Mouse (Mus musculus): ENCODE measurements around the gene Pex3.

Pex3 gene

DNA sequence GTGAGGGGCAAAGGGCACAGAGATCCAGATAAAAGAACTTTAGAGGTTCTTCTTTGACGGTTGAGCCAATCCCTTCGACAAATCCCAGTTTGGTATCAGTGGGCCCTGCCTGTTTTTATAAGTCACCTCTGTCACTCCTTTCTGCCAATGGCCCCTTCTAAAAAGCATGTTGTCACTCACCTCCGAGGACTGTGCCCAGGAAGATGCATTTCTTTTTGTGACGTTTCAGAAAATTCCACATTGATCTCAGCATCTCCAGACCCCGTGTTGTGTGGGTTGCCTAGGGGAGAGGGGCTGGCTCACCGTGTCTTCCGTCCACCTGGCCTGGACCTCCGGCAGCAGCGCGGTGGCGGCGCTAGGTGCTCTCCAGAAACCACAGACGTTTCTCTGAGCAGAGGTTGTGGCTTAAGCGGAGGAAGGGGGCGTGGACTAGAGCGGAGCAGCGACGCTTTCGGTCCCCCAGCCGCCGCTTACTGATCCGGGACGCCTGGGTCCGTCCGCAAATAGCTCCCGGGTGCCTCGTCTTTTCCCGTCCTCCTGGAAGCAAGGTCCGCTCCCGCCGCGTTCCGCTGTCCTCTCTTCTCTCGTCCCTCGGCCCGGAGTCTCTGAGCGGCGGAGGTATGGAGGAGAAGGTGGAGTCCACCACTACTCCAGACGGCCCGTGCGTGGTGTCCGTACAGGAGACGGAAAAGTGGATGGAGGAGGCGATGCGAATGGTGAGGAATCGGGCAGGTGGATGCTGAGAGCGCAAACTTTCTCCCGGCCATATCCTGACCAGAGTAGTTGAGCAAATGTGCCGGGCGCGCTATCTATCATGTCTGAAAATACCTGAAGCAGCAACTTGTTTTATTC lies at the start of gene Pex3, which contains the start of gene Adat2:
Gene Pex3 (minus strand): TSS at position 497 of the 852 bp plus-strand sequence.
Gene Adat2 (plus strand): TSS at position 249 of the 852 bp plus-strand sequence.
- DNase-seq (ENCODE audit: low spot score in 2 of 2) = peak; percentile 86 to 91

DNA sequence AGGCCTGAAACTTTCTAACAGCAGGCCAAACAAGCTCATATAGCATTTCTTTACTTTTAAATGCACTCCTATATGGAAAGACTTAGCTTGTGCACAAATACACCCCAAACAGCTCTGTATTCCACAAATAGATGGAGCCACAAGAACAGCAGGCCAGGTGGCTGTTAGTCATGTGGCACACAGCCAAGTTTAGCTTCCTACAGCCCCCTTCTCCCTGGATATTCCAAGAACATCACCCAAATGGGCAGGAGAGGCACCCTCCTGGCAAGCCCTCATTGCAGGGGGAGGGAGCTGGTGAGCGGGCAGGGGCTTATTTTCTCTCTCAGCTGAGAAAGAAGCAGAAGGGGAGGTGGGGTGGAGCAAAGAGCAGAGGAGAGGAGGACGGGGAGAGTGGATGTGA lies 48.0 kb upstream of the Pex3 start:
- no peak for DNase-seq (ENCODE audit: low spot score in 2 of 2)

DNA sequence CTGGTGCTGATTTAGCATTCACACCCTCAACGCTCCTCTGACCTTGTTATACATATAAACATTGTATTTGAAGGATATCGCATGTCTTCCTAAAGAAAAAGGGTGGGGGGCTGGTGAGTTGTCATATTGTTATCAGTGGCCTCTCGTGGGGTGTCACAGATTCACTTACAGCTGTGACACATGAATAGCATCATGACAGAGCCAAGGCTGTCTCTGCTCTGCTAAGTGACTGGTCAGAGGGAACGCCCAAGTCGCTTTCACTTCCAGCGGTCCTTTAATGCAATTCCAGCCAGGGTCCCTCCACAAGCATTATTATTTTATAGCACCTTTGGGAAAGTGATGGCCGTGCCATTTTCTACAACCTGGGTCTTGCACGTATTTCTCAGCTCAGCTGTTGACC lies 44.5 kb upstream of the Pex3 start:
- no peak for DNase-seq (ENCODE audit: low spot score in 2 of 2)

DNA sequence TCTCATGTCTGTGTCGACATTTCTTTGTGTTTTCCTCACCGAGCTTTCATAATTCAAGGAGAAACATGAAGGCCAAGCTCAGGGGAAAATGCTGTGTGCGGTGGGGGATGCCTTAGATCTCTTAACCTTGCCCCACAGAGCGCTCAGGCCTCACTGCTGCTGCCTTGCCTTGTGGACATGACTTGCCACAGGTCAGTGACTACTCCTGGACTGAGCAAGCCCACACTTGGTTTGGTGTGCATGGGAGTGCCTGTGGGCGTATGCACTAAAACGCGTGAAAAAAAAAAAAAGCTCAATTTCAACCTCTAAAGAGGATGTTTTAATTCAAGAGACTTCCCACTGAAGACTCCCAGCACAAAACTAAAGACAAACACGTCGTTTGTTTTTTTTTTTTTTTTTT lies 43.9 kb upstream of the Pex3 start:
- no peak for DNase-seq (ENCODE audit: low spot score in 2 of 2)

DNA sequence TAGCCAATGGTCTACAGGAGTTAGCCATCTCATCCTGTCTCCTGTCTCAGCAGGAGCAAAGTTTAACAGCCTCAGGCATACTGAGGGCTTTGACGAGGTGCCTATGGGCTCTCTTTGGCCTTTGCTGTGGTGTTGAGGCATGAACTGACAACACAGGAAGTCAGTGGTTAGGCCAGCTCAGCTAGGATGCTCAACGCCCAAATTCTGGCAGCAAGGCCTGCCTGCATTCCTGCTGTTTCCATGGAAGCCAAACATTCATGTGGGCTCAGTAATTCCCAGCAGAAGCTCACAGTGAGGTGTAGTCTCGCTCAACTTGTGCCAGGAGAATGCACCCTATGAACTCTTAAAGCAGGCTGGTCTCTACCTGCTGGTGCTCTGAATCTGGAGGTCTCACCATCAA lies 43.1 kb upstream of the Pex3 start:
- DNase-seq (ENCODE audit: low spot score in 2 of 2) = no peak

DNA sequence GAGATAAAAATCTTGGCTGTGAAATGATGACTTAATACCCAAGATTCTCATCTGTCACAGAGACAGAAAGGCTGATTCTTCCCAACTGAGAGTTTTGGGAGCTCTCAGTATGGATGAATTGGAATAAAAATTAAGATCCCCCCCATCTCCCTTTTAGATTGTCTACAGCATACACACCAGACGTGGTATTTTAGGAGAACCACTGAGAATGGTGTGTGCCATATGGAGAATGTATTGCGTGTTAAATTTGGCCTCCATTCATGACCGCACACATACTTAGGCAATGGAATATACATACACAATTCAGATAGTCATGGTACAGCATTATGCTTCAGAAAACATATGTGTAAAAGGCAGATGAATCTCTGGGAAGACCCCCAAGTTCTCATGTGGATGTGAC lies 40.6 kb upstream of the Pex3 start:
- no peak for DNase-seq (ENCODE audit: low spot score in 2 of 2)

DNA sequence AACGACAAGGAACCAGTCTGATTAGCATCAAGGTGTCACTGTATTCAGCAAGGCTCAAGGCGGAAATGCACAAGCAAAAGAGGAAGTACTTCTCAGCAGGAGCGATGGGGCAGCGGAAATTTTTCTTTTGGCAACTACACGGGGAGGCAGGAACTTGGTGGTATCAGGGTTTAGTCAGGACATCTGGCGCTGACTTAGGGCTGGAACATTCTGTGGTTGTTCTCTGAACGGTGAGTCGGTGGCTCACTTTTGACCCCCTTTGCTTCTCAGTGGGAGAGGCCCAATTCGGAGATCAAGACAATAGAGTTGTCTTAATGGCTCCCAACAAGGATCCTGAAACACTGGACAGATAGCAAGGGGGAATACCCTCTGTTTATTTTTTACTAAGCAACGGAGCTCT lies 39.3 kb upstream of the Pex3 start:
- DNase-seq (ENCODE audit: low spot score in 2 of 2) = no peak

DNA sequence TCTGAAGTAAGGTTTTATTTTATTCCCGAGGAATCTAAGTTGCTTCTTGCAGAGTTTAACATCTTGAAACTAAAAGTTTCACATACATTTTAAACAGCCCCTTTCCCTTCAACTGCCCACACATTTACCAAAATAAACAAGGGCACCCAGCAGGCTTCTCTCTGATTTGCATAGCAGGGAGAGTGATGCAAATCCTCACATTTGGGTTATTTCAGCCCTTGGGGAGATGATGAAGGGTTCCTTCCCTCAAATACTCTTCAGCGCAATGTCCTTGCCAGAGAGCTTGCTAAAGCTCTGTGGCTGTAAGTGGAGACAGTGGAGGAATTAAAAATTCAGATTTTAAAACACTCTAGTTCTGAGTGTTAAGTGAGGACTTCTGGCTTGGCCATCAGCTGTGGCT lies 35.0 kb upstream of the Pex3 start:
- DNase-seq (ENCODE audit: low spot score in 2 of 2) = no peak

DNA sequence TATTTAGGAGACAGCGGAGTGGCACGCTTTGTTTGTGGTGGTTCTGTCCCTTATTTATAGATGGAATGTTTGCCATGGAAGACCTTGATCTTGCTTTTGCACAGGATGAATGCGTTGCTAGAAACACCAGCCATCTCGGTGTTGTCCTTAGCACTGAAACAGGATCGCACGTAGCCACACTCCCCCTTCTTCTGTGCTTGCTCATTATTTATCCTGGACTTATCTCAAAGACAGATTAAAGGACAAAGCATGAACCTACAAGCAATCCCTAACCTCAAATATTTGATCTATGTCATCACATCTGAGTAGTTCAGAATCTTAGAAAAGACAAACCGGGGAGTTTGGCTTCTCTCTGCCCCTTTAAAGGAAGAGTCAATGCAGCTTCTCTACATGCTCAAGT lies 24.2 kb upstream of the Pex3 start:
- DNase-seq (ENCODE audit: low spot score in 2 of 2) = no peak

DNA sequence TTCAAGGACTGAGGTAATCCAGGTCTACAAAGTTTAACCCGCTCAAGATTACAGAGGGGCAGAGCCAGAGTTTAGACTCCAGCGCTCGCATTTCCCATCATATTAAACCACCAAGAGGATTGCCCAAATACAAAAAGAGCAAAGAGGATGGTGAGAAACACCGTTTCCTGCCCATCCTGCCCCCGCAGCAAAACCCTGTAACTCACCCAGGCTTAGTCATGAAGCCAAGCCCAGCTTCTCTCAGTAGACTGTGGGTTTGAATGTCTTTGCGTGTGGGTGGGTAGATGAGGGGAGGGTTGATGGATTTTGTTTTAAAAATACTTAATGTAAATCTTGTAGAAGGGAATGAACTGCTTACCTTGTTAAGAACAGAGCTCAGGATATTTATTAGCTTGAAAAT lies 19.5 kb upstream of the Pex3 start:
- no peak for DNase-seq (ENCODE audit: low spot score in 2 of 2)

DNA sequence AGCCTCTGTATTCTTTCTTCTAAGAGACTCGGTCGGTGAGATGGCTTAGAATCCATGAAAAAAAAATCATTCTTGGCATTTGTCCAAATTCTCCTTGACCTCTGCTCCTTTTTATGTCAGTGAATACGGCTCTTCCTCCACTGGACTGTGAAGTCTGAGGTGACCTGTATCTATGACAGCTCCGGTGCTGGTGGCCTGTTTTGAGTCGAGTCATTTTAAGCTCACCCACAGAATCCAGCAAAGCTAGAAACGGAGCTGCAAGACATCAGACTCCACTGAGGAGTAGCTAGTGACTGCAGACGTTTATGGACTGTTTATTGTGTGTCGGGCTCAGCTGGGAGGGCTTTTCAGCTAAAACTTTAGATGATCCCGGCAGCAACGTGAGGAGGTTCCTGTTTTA lies 19.1 kb upstream of the Pex3 start:
- DNase-seq (ENCODE audit: low spot score in 2 of 2) = no peak

DNA sequence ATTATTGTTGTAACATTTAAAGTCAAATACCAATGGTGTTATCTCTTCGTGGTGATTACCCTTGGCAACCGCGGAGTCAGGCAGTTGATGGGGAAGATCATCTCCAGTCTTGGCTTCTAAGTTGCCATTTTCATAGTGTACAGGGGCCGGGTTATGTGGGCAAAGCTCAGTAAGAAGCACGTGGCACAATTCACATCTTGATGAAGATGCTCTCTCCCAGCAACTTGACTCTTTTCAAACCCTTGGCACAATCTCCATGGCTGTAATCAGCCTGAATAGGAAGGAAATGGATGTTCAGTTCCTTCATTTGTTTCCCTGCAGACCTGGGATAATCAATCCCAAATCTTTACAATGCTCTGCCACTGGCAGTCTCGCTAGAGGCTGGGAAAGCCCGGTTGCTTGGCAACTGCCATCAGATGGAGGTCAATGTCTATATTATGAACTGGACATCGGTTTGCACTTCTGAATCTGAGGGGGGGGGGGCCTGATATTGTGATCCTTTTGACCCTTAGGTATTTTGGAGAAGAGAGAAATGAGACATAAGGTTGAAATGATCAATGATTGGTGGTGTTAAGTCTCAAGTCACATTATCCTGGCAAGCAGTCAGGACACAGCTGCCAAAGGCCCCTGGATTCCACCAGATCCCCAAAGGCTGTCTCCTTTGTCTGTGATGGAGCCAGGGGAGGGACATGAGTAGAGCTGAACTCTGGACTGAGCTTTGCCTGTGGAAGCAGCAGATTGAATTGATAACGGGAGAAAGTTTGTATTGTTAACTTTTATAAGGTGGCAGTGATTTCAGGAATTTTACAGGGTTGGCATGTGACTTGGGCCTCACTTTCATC lies 18.0 kb upstream of the Pex3 start:
- DNase-seq (ENCODE audit: low spot score in 2 of 2) = no peak

DNA sequence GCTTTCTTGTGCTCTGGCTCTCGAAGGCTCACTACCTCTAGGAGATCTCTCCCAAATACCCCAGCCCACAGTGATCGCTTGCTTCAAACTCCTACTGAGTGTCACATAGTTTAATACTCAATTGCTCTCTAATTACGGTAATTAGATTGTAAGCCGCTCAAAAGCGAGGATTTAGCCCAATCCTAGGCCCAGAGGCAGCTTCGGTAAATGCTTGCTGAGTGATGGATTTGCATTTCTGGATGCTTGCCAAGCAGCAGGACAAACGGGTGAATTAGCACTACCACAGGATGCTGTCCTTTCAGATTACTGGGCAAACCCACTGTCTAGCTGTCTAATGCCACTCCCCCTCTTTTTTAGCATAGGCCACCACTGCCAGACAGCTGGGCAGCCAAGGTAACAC lies 16.9 kb upstream of the Pex3 start:
- DNase-seq (ENCODE audit: low spot score in 2 of 2) = no peak

DNA sequence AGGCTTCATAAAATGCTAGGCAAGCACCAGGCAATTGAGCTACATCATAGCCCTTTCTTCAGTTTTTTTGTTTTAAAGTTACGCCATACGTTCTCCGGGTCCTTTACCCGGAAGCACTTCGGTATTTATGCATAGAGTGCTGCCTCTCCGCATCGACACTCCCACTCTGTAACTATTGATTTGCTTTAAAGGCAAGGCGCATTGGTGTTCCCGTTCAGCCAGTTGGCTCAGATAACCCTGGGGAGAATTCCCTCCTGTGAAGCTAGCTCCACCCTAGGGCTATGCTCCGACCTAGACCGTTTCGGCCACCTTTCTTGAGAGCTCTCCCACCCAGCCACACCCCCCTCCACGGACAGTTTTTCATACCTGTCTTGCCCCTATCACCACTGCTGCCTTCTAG lies 13.5 kb upstream of the Pex3 start:
- DNase-seq (ENCODE audit: low spot score in 2 of 2) = no peak

DNA sequence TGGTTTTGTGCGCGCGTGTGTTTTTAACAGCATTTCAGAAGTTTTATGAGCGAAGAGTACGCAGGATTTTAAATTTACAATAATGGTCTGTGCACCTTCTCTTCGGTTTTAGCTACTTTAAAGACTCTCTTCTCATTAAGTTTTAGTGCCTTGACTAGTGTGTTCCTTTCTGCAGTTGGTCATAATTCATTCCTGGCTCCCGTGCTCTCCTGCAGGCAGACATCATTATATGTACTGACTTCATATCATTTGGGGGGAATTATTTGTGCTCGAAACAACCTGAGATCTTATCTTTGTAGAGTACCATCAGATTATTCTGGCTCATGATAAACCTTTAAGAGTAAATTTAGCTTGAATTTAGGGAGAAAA lies 12.1 kb upstream of the Pex3 start:
- no peak for DNase-seq (ENCODE audit: low spot score in 2 of 2)

DNA sequence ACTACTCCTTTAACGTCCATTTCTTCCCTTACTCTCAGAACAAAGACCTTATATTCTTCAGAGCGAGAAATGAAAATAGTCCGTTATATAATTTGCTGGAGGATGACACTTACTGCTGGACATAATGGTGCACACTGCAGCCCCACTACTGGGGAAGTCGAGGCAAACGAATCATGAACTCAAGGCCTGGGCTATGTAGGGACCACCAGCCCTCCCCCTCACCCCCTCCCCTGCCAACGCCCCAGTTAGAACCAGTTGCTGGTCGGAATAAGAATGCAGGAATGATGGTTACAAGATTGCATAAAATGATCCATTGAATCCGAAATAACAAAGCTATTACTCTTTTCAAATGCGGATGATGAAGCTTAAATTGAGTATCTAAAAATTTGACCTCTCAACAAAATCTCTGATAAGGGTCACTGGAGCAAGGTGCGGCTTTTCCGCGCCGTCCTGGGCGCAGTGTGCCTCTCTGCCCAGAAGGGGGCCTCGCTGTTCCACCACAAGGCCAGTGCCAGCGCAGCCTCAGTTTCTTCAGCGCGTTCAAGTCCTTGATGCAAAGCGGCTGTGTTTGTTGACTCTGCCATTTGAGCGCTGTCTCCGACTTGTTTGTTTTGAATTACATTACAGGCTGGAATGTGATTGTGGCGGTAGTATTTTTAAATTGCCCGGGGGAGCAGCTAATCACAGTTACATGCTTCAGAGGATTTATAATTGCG lies 11.6 kb upstream of the Pex3 start:
- DNase-seq (ENCODE audit: low spot score in 2 of 2) = peak; percentile 9 to 43

DNA sequence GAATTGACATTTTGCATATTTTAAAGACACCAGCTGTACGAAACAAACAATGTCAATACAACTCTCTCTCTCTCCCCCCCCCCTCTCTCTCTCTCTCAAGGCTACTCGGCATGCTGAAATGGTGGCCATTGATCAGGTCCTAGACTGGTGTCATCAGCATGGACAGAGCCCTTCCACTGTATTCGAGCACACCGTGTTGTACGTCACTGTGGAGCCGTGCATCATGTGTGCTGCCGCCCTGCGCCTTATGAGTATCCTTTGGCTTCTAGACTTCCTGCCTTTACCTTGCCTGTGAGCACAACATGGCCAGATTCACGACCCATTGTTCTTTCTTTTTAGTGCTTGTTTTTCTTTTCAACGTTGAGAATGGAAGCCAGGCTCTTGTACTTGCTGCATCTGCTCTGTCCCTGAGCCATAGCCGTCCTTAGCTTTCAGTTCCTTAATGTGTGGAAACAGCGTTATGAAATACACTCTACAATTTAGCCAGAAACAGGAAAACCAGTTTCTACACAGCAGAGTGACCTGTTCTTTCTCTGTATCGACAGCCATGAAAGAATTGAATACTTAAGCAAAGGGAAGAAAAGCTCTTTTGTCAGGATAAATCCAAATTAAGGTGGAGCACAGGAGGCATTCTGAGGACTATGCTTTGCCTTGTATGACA lies 7.2 kb upstream of the Pex3 start:
- DNase-seq (ENCODE audit: low spot score in 2 of 2) = no peak

DNA sequence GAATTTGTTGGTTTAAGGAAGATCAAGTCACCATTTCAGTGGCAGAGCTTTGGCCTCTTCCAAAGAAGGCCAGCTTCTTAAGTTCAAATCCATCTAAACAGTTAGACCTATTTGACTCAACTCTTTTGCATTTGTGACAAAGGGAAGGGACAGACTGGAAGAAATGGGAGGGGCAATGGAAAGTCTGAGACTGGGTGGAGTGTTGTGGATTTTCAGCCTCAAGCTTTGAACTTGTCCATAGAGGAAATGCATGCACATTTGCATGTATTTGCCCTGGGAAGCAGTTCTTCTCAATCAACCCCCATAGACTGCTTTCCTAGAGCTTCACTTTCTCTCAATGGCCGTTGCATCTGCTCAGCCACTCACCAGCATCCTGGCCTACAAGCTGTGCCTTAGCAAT lies 1.4 kb upstream of the Pex3 start:
- no peak for DNase-seq (ENCODE audit: low spot score in 2 of 2)

DNA sequence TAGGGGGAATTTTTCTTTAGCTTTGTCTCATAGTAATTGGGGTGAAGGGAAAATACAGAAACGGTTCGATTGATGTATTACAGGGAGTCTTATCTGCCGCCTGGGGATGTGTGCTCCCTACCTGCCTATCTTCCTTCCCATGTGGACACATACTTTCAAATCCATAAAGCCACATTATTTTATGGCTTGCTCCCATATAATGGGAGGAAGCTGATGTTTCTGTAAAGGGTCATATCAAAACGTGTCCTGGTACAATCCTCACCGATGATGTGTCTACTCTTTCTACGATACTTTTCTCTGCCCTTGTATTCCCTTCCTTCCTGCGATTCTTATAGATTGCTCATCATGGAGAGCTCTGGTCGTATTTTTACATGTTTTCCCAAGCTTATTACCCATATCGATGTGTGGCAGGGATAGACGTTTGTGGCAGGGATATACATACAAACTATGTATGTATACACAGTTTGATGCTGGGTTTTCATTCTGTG lies 600 bp upstream of the Pex3 start:
- DNase-seq (ENCODE audit: low spot score in 2 of 2) = no peak

DNA sequence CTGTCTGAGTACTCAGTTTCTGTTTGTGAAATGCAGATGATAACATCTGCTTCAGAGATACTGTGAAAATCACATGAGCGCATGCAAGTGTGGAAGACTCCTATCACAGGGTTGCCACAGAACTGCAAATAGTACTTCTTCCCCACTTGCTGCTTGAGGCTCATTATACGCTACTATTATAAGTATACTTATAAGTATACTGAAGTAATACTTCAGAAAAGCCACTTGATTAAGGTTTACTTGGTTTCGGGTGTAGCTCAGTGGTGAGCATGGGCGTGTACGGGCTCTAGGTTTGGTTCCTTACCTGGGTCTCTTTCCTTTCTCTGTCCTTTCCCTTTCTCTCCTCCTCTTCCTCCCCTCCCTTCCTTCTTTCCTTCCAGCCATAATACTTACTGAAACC lies 11.2 kb downstream of the Pex3 start:
- DNase-seq (ENCODE audit: low spot score in 2 of 2) = no peak

DNA sequence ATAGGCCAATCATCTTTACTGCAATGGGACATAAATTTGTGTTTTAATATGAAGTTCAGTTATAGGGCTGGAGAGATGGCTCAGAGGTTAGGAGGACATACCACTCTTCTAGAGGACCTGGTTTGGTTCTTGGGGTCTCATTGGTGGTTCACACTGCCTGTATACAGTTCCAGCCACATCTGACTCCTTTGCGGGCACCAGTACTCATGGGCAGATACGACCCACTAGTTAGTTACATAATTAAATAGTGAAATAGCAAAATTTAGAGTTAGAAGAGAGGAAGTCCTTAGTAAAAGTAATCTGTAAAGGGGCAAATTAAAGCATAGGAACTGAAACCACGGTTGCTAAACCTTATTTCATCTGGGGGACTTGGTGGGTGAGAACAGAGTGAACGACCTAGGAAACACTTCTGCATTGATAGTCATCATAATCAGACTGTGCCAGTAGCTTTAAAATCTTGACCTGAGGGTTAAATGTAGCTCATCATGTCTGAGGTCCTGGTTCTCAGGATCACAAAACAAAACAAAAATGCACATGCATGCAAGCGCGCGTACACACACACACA lies 13.1 kb downstream of the Pex3 start:
- DNase-seq (ENCODE audit: low spot score in 2 of 2) = no peak

Measured in natural killer cell, adult 2 months (primary cell).